Mouse (Mus musculus) liver, adult (tissue): ENCODE results near the gene Gins2.

Experiments used
- GATA4 ChIP-seq: IDR thresholded peaks from 2 replicates; pipeline ENCODE4 v1.6.1; 2014; ENCODE audit warnings: mild to moderate bottlenecking, low read length; ENCODE audit not compliant: insufficient replicate concordance

The Gins2 gene

GRCm38 (mm10) chr8:120532517-120533215, 56.4 kb downstream of the Gins2 start:
- TF ChIP-seq GATA4, result no peak

- TF ChIP-seq GATA4, result no peak
Observed at GRCm38 (mm10) chr8:120531775-120532516, 57.2 kb downstream of the Gins2 start.

- no peak for TF ChIP-seq GATA4
Observed at GRCm38 (mm10) chr8:120530954-120531656, 58.0 kb downstream of the Gins2 start.

DNA sequence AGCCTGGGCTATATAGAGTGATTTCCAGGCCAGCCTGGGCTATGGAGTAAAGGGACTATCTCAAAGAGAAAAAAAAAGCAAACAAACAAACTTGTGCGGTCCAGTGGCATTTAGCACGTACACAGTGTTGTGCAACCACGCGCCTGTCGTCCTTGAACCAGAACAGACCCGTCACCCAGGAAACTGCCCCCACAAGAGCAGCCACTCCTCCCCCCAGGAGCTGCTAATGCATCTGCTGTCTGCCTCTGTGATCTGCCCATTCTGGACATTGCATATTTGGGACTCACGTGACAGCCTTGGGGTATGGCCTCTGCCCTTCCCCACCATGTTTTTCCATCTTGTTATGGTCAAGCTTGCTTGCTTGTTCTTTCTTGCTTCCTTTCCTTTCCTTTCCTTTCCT, 59.9 kb downstream of the Gins2 start:
- no peak for TF ChIP-seq GATA4
